Mouse (Mus musculus): ENCODE results near the gene Kctd11. TPM values are rescaled to one million over a fixed set of nuclear protein-coding genes. Genes with fewer than 3 reads are reported as not detected.
"Not testable (repeated sequence)": the region's sequence is repeated elsewhere in the genome, so short reads cannot be mapped to it uniquely, and the experiment has no call there.

Gene Kctd11
- polyA plus RNA-seq, 1 experiment, result 8.0 TPM

DNA sequence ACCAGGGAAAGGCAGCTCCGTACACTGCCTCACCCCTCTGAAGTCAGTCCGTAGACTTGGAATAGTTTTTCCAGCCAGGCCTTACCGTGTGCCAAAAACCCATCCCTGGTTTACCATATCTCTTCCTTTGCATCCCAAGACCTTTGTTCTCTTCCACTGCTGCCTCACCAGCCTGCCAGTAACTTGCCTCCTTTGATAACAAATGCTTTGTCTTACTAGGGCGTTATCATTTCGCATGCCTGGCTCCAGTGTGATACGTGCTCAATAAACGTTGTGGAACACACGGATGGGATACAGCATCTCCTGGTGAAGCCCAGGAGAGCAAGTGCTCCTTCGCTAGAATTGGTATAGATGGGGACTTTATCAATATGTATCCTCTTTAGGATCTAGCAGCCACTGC is 13.9 kb downstream of the Kctd11 start:
- no peak for TF ChIP-seq CTCF (IDR thresholded peaks at IDR 0.05; ENCODE audit: borderline replicate concordance, control insufficient read depth, extremely low read depth, insufficient read depth, low read length, poor library complexity)
- TF ChIP-seq POLR2A (IDR thresholded peaks at IDR 0.05; ENCODE audit: control insufficient read depth, extremely low read depth, insufficient read depth, low read length, poor library complexity), result no peak
- no peak for DNase-seq
- Histone ChIP-seq H3K4me1 (replicated peaks; ENCODE audit: control insufficient read depth, insufficient read depth, low read length) (no peaks in the 10 kb centered on the region), H3K27me3 (ENCODE audit: control insufficient read depth, insufficient read depth, low read length) (no peaks in the 10 kb centered on the region), H3K36me3 (ENCODE audit: control insufficient read depth, insufficient read depth, low read length) (no peaks in the 10 kb centered on the region), H3K27ac (ENCODE audit: control insufficient read depth, insufficient read depth, low read length) (no peak overlapping the region), H3K4me3 (ENCODE audit: control insufficient read depth, insufficient read depth, low read length) (no peak overlapping the region)
- WGBS, result 90% methylated on average over 9 of the region's 9 CpGs

DNA sequence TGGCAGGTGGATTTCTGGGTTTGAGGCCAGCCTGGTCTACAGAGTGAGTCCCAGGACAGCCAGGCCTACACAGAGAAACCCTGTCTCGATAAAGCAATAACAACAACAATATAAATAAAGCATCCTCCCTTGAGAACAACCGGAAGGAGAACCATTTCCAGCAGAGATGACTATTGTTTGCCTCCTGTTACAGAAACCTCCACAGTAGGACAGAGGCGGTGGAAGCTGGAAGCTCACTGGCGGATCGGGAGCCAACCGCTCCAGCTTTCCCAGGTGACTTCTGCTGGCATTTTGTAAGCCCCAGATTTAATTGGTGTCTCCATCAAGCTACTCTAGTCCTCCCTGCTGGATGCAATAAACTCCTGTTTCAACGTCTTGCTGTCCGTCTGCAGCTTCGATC is 15.6 kb downstream of the Kctd11 start:
- Histone ChIP-seq H3K27me3 (ENCODE audit: control insufficient read depth, insufficient read depth, low read length) (no peaks in the 10 kb centered on the region), H3K4me3 (ENCODE audit: control insufficient read depth, insufficient read depth, low read length) (no peak overlapping the region), H3K36me3 (ENCODE audit: control insufficient read depth, insufficient read depth, low read length) (no peaks in the 10 kb centered on the region), H3K27ac (ENCODE audit: control insufficient read depth, insufficient read depth, low read length) (no peak overlapping the region), H3K4me1 (replicated peaks; ENCODE audit: control insufficient read depth, insufficient read depth, low read length) (no peaks in the 10 kb centered on the region)
- TF ChIP-seq CTCF (IDR thresholded peaks at IDR 0.05; ENCODE audit: borderline replicate concordance, control insufficient read depth, extremely low read depth, insufficient read depth, low read length, poor library complexity) (no peak), POLR2A (IDR thresholded peaks at IDR 0.05; ENCODE audit: control insufficient read depth, extremely low read depth, insufficient read depth, low read length, poor library complexity) (no peak)
- no peak for DNase-seq
- WGBS, result 96% methylated on average over 9 of the region's 9 CpGs

DNA sequence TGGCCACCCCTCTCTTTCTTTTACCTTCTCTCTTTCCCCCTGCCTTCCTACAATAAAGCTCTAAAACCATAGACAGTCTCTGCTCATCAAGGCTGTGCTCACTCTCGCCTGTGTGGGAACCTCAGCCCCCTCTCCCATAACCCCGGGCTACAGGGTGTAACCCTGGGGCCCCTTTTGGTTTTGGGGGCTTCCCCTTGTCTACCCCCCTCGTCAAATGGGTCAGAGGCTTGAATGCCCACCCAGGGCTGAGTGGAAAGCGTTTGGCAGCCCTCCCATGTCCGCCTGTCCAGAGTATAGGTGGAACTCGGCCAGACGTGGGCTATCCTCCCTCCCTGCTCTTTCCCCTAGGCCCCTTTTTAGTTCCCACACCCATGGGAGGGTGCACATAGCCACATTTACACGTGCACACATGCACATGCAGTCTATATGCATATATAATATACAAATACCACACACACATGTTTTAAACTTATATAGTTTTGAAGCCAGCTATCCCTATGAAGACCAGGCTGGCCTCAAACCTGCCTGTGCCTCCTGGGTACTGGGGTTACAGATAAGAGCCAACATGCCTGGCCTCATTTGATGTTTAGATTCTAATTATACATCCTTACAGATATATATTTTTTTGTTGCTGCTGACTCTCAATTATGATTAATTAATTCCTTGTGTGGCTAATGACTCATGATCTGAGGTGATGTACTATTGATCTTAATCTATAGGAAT is 16.9 kb downstream of the Kctd11 start:
- Histone ChIP-seq H3K4me3 (ENCODE audit: control insufficient read depth, insufficient read depth, low read length) (no peak overlapping the region), H3K27ac (ENCODE audit: control insufficient read depth, insufficient read depth, low read length) (no peak overlapping the region), H3K4me1 (replicated peaks; ENCODE audit: control insufficient read depth, insufficient read depth, low read length) (no peaks in the 10 kb centered on the region), H3K27me3 (ENCODE audit: control insufficient read depth, insufficient read depth, low read length) (no peaks in the 10 kb centered on the region), H3K36me3 (ENCODE audit: control insufficient read depth, insufficient read depth, low read length) (no peaks in the 10 kb centered on the region)
- 53% methylated on average over 8 of the region's 8 CpGs for WGBS
- no peak for TF ChIP-seq POLR2A (IDR thresholded peaks at IDR 0.05; ENCODE audit: control insufficient read depth, extremely low read depth, insufficient read depth, low read length, poor library complexity)
- no peak for TF ChIP-seq CTCF (IDR thresholded peaks at IDR 0.05; ENCODE audit: borderline replicate concordance, control insufficient read depth, extremely low read depth, insufficient read depth, low read length, poor library complexity)
- DNase-seq, result no peak

DNA sequence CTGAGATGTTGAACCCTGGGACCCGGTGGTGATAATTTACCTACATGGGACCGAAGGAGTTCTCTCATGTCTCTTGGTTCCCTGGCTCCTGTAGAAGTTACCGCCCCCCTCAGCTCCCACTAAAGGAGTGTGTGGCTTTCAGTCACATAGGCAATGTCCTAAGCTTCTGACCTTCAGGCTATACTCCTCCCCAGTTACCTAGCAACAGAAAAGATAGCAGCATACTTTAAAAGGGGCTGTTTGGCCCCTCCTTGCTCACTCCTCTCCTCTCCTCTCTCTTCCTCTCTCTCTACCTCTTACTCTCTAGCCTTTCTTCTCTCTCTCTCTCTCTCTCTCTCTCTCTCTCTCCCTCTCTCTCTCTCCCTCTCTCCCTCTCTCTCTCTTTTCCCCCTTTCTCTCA is 17.5 kb downstream of the Kctd11 start:
- H3K4me3 ChIP-seq (ENCODE audit: control insufficient read depth, insufficient read depth, low read length); H3K27ac ChIP-seq (ENCODE audit: control insufficient read depth, insufficient read depth, low read length); H3K4me1 ChIP-seq (replicated peaks; ENCODE audit: control insufficient read depth, insufficient read depth, low read length); DNase-seq; H3K27me3 ChIP-seq (ENCODE audit: control insufficient read depth, insufficient read depth, low read length); H3K36me3 ChIP-seq (ENCODE audit: control insufficient read depth, insufficient read depth, low read length): not testable (repeated sequence)
- 85% methylated on average over 3 of the region's 3 CpGs for WGBS

DNA sequence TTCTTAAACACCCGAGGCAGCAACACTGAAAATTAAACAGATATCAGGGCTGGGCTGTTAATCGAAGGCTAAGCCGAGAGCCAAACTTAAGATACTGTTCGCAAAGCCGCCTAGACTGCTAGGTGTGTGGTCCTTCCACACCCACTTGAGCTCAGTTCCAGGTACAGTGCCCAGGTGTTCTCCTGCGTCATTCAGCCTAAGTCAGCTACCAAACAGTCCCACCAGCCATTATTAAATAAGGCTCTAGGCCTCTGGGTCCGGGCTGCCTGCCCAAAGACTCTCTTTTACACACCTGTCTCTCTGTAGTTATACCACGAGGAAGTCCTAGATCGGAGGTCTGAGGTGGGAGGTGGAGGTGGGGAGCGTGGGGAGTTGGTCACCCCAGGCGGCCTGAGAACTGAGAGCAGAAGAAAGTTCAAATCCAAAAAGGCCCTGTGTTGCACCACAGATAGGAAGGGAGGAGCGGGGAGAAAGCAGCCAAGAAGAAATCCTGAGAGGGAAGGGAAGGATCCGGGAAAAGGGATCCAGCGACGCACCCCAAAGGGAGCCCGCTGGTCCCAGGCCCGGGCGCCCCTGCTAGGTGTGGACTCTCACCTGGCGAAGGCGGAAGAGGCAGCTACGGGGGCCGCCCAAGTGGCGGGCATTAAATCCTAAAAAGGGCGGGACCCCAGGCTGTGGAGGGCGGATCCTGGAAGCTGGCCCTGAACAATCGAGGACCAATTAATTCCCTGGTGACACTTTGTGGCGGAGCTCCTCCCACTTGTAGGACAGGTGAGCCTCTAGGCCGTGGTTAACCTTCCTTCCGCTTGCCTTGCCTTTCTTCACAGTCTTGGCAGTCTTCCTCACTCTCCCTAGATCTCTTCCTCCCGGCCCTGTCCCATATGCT is 22.9 kb downstream of the Kctd11 start, which contains the start of gene Tnk1:
Gene Tnk1 (minus strand): TSS at position 618 of the 886 bp plus-strand sequence.
- H3K4me3 ChIP-seq (ENCODE audit: control insufficient read depth, insufficient read depth, low read length), result no peak within 1 kb of the TSS
- DNase-seq, result no peak
- WGBS, result 81% methylated on average over 30 of the region's 30 CpGs
- H3K4me1 ChIP-seq (replicated peaks; ENCODE audit: control insufficient read depth, insufficient read depth, low read length), result peaks cover 14% of the 10 kb centered on the region
- H3K27ac ChIP-seq (ENCODE audit: control insufficient read depth, insufficient read depth, low read length), result no peak within 1 kb of the TSS
- no peaks in the 10 kb centered on the region for H3K27me3 ChIP-seq (ENCODE audit: control insufficient read depth, insufficient read depth, low read length)
- no peaks in the 10 kb centered on the region for H3K36me3 ChIP-seq (ENCODE audit: control insufficient read depth, insufficient read depth, low read length)
- TF ChIP-seq CTCF (IDR thresholded peaks at IDR 0.05; ENCODE audit: borderline replicate concordance, control insufficient read depth, extremely low read depth, insufficient read depth, low read length, poor library complexity) (no peak), POLR2A (IDR thresholded peaks at IDR 0.05; ENCODE audit: control insufficient read depth, extremely low read depth, insufficient read depth, low read length, poor library complexity) (no peak)

DNA sequence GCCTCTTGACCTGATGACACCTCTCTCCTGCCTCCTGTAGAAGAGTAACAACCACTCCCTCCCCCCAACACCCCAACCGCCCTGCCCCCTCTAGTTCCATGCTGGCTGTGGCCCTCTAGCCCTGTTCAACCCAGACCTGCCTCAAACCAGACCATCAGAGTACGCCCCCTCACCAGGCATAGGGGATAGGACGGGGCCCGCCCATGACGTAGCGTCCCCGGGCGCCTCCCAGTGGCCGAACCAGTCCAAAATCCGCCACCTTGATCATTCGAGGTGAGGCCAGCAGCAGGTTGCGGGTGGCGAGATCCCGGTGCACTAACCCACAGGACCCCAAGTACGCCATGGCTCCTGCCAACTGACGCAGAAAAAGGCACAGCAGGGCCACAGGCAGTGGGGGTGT is 25.9 kb downstream of the Kctd11 start:
- DNase-seq, result peak; percentile 63
- no peak overlapping the region for H3K27ac ChIP-seq (ENCODE audit: control insufficient read depth, insufficient read depth, low read length)
- no peaks in the 10 kb centered on the region for H3K36me3 ChIP-seq (ENCODE audit: control insufficient read depth, insufficient read depth, low read length)
- TF ChIP-seq CTCF (IDR thresholded peaks at IDR 0.05; ENCODE audit: borderline replicate concordance, control insufficient read depth, extremely low read depth, insufficient read depth, low read length, poor library complexity), result peak; percentile 43; the same call in 1 of the 2 replicates
- TF ChIP-seq POLR2A (IDR thresholded peaks at IDR 0.05; ENCODE audit: control insufficient read depth, extremely low read depth, insufficient read depth, low read length, poor library complexity), result no peak
- H3K4me3 ChIP-seq (ENCODE audit: control insufficient read depth, insufficient read depth, low read length), result no peak overlapping the region
- 32% methylated on average over 16 of the region's 16 CpGs for WGBS
- H3K27me3 ChIP-seq (ENCODE audit: control insufficient read depth, insufficient read depth, low read length), result no peaks in the 10 kb centered on the region
- peaks cover 24% of the 10 kb centered on the region for H3K4me1 ChIP-seq (replicated peaks; ENCODE audit: control insufficient read depth, insufficient read depth, low read length)

Data from thymus, adult 2 months (tissue).